Mouse (Mus musculus) neural tube, embryonic 12.5 days (tissue): ENCODE measurements around the gene 1810009A15Rik. TPM values are rescaled to one million over a fixed set of nuclear protein-coding genes. Genes with fewer than 3 reads are reported as not detected.
"Not testable (repeated sequence)": the region's sequence is repeated elsewhere in the genome, so short reads cannot be mapped to it uniquely, and the experiment has no call there.

Source experiments
- ATAC-seq: fragments of 200-750 bp; cut with Nextera tagmentation; 2 replicates; pipeline ENCODE4 v1.8.0; 2017; ENCODE audit warnings: low read depth, mild to moderate bottlenecking, moderate TSS enrichment, moderate library complexity; ENCODE audit not compliant: low FRiP score
- H3K27ac ChIP-seq: fragments of 300-500 bp; sonication (generic); 2 replicates; pipeline ENCODE4 v1.5.1; 2016
- H3K27me3 ChIP-seq: fragments of 300-500 bp; sonication (generic); replicated peaks from 2 replicates; pipeline ENCODE4 v1.6.1; 2016; ENCODE audit warnings: mild to moderate bottlenecking
- H3K36me3 ChIP-seq: fragments of 300-500 bp; sonication (generic); 2 replicates; pipeline ENCODE4 v1.6.1; 2016; ENCODE audit warnings: mild to moderate bottlenecking
- H3K4me1 ChIP-seq: fragments of 300-500 bp; sonication (generic); 2 replicates; pipeline ENCODE4 v1.6.1; 2016
- H3K4me2 ChIP-seq: fragments of 300-500 bp; sonication (generic); replicated peaks from 2 replicates; pipeline ENCODE4 v1.6.1; 2016; ENCODE audit warnings: mild to moderate bottlenecking
- H3K4me3 ChIP-seq: fragments of 300-500 bp; sonication (generic); 2 replicates; pipeline ENCODE4 v1.5.1; 2016
- H3K9ac ChIP-seq: fragments of 300-500 bp; sonication (generic); 2 replicates; pipeline ENCODE4 v1.6.1; 2016; ENCODE audit warnings: mild to moderate bottlenecking
- H3K9me3 ChIP-seq: fragments of 300-500 bp; sonication (generic); 2 replicates; pipeline ENCODE4 v1.6.1; 2016; ENCODE audit warnings: mild to moderate bottlenecking
- WGBS: fragments of 180-500 bp; shearing (Covaris S2); methylation state at CpG from one replicate; pipeline ENCODE4 v1.1.7; 2016; 5-methylcytosine and 5-hydroxymethylcytosine counted together
- polyA plus RNA-seq: library from polyadenylated mRNA; unstranded; fragments of >200 nt; fragmentation: Nextera tagmentation; extraction: Ambion mirVana; gene quantifications from 2 replicates; pipeline ENCODE4 v1.2.1, GENCODE M21; 2016

1810009A15Rik gene
- polyA plus RNA-seq, 1 experiment from 2014 or later: 82.0 TPM

DNA sequence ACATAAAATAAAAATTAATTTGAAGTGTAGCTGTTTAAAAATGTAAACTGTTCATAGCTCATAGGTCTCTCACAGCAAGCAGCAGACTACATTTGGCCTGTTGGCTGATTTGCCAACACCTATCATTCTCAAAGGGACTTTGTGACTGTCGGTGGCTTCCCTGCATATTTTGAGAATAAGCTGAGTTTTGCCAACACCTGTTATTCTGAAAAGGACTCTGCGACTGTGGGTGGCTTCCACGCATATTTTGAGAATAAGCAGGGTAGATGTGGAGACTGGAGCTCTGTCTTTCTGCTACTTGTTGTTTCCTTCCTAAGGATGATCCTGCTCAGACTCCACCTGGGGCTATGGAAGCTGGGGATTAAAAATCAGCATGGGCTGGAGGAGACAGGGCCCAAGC lies 35.5 kb upstream of the 1810009A15Rik start:
- ATAC-seq: no peak
- 82% methylated on average over 3 of the region's 3 CpGs for WGBS

DNA sequence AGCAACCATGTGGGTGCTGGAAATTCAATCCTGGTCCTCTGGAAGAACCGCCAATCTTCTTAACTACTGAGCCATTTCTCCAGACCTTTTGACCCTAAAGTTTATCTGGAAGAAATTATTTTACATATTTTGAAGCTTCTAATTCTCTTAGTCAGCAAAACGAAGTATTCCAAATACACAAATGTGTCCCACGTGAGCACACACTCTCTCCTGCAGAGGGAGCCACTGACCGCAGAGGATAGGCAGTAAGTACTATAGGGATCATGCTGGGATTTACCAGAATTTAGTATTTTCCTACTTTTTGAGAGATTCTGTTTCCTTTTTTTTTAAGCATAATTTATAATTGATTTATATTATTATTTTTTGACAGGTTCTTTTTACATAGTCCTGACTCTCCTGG lies 31.0 kb upstream of the 1810009A15Rik start:
- H3K9ac ChIP-seq: no peak overlapping the region
- no peaks in the 10 kb centered on the region for H3K4me1 ChIP-seq
- ATAC-seq: no peak
- H3K27ac ChIP-seq: no peak overlapping the region
- H3K4me2 ChIP-seq: no peak overlapping the region
- H3K4me3 ChIP-seq: no peak overlapping the region
- H3K36me3 ChIP-seq: no peaks in the 10 kb centered on the region
- no peaks in the 10 kb centered on the region for H3K27me3 ChIP-seq
- H3K9me3 ChIP-seq: no peaks in the 10 kb centered on the region
- 40% methylated on average over 4 of the region's 4 CpGs for WGBS

More for the DNA sequence above, 35.5 kb upstream of the 1810009A15Rik start:
- H3K27ac ChIP-seq: no peak overlapping the region
- no peaks in the 10 kb centered on the region; the same call in 1 of the 2 replicates for H3K27me3 ChIP-seq
- H3K9me3 ChIP-seq: no peaks in the 10 kb centered on the region
- no peaks in the 10 kb centered on the region for H3K4me1 ChIP-seq
- H3K4me3 ChIP-seq: no peak overlapping the region
- H3K4me2 ChIP-seq: no peak overlapping the region
- no peak overlapping the region for H3K9ac ChIP-seq
- peaks cover 11% of the 10 kb centered on the region; the same call in 1 of the 2 replicates for H3K36me3 ChIP-seq

GRCm38 (mm10) chr19:8859018-8859417 lies 29.6 kb upstream of the 1810009A15Rik start:
- Histone ChIP-seq H3K4me2 (no peak overlapping the region), H3K4me3 (no peak overlapping the region), H3K27ac (no peak overlapping the region), H3K4me1 (no peaks in the 10 kb centered on the region), H3K9ac (no peak overlapping the region), H3K9me3 (no peaks in the 10 kb centered on the region), H3K27me3 (no peaks in the 10 kb centered on the region), H3K36me3 (no peaks in the 10 kb centered on the region)
- 24% methylated on average over 1 of the region's 1 CpGs for WGBS
- ATAC-seq: no peak

DNA sequence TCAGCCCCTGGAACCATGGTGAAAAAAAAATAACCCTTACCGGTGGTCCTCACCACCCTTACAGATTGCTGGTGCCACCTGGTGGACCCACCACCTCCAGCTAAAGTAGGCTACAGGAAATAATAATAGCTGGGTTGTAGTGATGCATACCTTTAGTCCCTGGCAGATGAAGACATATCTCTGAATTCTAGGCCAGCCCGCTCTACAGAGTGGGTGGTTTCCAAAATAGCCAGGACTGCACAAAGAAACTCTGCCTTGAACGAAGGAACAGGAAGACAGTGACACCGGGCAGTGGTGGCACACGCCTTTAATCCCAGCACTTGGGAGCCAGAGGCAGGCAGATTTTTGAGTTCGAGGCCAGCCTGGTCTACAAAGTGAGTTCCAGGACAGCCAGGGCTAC lies 24.4 kb upstream of the 1810009A15Rik start:
- ATAC-seq: no peak
- Histone ChIP-seq H3K36me3 (no peaks in the 10 kb centered on the region), H3K4me1 (no peaks in the 10 kb centered on the region), H3K9ac (no peak overlapping the region), H3K27me3 (no peaks in the 10 kb centered on the region), H3K27ac (no peak overlapping the region), H3K9me3 (no peaks in the 10 kb centered on the region), H3K4me3 (no peak overlapping the region), H3K4me2 (no peak overlapping the region)
- 82% methylated on average over 6 of the region's 6 CpGs for WGBS

GRCm38 (mm10) chr19:8870381-8870780 lies 18.3 kb upstream of the 1810009A15Rik start:
- H3K27ac ChIP-seq, H3K4me1 ChIP-seq, ATAC-seq, H3K9ac ChIP-seq, H3K9me3 ChIP-seq, H3K27me3 ChIP-seq: not testable (repeated sequence)
- WGBS: 70% methylated on average over 3 of the region's 3 CpGs
- Histone ChIP-seq H3K36me3 (peaks cover 22% of the 10 kb centered on the region), H3K4me2 (peak overlapping the region; percentile 92), H3K4me3 (peak overlapping the region; percentile 79; the same call in 1 of the 2 replicates)

DNA sequence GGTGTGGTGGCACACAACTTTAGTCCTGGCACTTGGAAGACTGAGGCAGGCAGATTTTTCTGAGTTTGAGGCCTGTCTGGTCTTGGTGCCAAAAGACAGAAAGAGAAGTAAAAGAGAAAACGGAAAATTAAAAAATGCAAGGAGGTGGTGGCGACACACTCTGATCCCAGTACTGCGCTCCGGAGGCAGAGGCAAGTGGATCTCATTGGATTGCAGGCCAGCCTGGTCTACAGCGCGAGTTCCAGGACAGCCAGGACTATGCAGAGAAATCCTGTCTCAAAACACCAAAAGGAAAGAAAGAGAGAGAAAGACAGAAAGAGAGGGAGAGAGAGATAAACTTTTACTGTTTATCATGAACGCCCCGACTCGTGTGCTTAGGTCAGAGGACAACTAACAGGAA lies 17.8 kb upstream of the 1810009A15Rik start:
- Histone ChIP-seq H3K4me2 (peak overlapping the region; percentile 92), H3K4me3 (peak overlapping the region; percentile 79), H3K27me3 (no peaks in the 10 kb centered on the region), H3K4me1 (peaks cover 9% of the 10 kb centered on the region), H3K36me3 (peaks cover 27% of the 10 kb centered on the region), H3K27ac (peak overlapping the region; percentile 23; the same call in 1 of the 2 replicates), H3K9me3 (no peaks in the 10 kb centered on the region), H3K9ac (peak overlapping the region; percentile 96)
- peak; percentile 51 for ATAC-seq
- WGBS: 64% methylated on average over 9 of the region's 9 CpGs

DNA sequence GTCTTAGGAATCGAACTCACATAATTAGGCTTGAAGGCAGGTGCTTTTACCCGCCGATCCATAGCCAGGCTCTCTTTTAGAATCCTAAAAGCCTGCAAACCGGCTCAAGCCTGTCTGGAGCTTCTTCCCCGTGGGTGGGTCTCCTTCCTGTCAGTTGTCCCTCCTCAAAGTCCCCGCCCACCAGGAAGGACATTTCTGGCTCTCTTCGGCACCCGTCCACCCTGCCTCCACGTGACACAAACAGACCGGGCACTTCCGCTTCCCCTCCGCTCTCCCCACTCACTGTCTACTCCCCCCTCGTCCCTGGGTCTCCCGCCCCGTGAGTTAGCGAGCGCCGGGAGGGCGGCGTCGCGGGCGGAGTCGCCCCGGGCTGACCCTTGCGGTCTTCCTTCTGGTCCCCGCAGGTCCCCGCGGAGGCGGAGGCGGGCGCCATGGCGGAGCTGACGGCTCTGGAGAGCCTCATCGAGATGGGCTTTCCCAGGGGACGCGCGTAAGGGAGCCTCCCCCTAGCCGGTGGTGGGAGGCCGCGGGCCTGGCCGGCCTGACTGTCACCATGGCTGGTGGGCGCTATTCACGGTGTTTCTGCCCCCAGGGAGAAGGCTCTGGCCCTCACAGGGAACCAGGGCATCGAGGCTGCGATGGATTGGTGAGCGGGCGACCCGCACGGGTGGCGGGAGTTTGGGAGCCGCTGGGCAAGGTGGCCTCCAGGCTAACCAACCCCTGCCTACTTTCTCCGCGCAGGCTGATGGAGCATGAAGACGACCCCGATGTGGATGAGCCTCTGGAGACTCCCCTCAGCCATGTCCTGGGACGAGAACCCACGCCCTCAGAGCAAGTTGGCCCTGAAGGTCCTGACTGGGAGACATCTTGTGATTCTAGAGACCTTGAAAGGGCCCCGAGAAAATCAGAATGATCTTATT lies 17.1 kb upstream of the 1810009A15Rik start, which contains the start of gene Ubxn1:
Ubxn1 (plus strand) TSS at position 230 of the 920 bp plus-strand sequence.
- WGBS: under 1% methylated on average over 59 of the region's 59 CpGs
- Histone ChIP-seq H3K4me2 (peak within 1 kb of the TSS; percentile 92), H3K27me3 (no peaks in the 10 kb centered on the region), H3K27ac (peak within 1 kb of the TSS; percentile 33; the same call in 1 of the 2 replicates), H3K4me3 (peak within 1 kb of the TSS; percentile 79), H3K9me3 (no peaks in the 10 kb centered on the region), H3K9ac (peak within 1 kb of the TSS; percentile 96), H3K36me3 (peaks cover 33% of the 10 kb centered on the region), H3K4me1 (peaks cover 9% of the 10 kb centered on the region)
- peak; percentile 97 for ATAC-seq

- Histone ChIP-seq H3K27ac (0 out of 2 replicates have a peak overlapping the region, but pooled peaks have one; percentile 33), H3K4me3 (peak overlapping the region; percentile 79), H3K4me1 (peaks cover 9% of the 10 kb centered on the region), H3K9me3 (no peaks in the 10 kb centered on the region), H3K27me3 (no peaks in the 10 kb centered on the region), H3K36me3 (peaks cover 39% of the 10 kb centered on the region), H3K4me2 (peak overlapping the region; percentile 92), H3K9ac (peak overlapping the region; percentile 96)
- no peak for ATAC-seq
- WGBS: 81% methylated on average over 10 of the region's 10 CpGs
Observed at GRCm38 (mm10) chr19:8872266-8872840, 16.3 kb upstream of the 1810009A15Rik start.

- Histone ChIP-seq H3K27me3 (no peaks in the 10 kb centered on the region), H3K4me1 (peaks cover 15% of the 10 kb centered on the region), H3K36me3 (peaks cover 39% of the 10 kb centered on the region), H3K9me3 (no peaks in the 10 kb centered on the region), H3K9ac (no peak overlapping the region), H3K4me3 (no peak overlapping the region), H3K27ac (no peak overlapping the region), H3K4me2 (no peak overlapping the region)
- WGBS: 94% methylated on average over 7 of the region's 7 CpGs
- no peak for ATAC-seq
Observed at GRCm38 (mm10) chr19:8875031-8875430, 13.6 kb upstream of the 1810009A15Rik start.

DNA sequence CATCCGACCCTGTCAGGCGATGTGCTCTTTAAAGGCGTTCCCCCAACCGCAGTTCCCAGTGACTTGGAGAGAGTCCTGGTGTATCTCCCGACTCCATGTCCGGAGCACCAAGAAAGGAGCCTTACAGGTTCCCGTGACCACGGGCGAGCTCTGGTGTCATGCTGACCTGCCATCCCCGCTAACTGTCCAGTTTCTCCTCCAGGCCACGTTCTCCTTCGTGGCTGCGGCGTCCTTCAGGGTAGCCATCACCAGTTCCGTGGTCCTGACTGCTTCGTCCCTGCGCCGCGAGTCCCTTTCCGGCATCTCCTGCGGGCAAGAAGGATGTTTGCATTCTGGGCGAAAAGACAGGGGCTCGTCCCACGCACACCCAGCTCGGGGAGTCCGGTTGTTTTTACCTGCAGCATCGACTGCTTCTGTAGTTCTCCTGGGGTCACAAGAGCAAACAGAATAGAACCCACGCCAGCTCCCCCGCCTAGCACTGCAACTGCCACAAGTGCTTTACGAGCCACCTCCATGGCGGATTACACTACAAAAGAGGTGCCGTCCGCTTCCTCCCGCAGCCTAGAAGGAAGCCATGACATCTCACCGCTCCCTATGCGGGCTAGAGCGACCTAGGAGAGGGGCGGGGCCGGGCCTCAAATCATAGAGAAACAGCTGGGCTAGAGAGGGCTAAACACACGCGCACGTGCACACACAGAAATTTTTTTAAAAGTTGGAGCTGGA lies 8.2 kb upstream of the 1810009A15Rik start, which contains the start of gene Uqcc3:
Uqcc3 (minus strand) TSS at position 613 of the 723 bp plus-strand sequence.
- Histone ChIP-seq H3K27me3 (no peaks in the 10 kb centered on the region), H3K4me2 (peak within 1 kb of the TSS; percentile 77), H3K9me3 (no peaks in the 10 kb centered on the region), H3K9ac (peak within 1 kb of the TSS; percentile 86), H3K36me3 (peaks cover 16% of the 10 kb centered on the region), H3K4me1 (0 out of 2 replicates have a peak, but pooled peaks cover 9% of the 10 kb centered on the region), H3K4me3 (peak within 1 kb of the TSS; percentile 64), H3K27ac (peak within 1 kb of the TSS; percentile 23; the same call in 1 of the 2 replicates)
- ATAC-seq: peak; percentile 98
- WGBS: under 1% methylated on average over 42 of the region's 42 CpGs

DNA sequence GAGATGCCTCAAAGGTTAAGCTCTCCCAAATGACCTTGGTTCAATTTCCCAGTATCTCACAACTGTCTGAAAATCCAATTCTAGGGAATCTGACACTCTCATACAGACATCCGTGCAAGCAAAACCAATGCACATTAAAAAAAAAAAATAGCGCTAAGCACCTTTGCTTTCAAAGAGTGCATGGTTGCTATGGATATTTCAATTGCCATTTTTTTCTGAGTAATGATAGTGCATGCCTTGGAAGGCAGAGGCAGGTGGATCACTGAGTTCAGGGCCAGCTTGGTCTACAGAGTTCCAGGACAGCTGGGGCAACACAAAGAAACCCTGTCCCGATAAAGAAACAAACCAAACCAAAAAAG lies 7.6 kb upstream of the 1810009A15Rik start:
- WGBS: 29% methylated on average over 3 of the region's 3 CpGs
- no peak; the same call in 1 of the 2 replicates for ATAC-seq
- Histone ChIP-seq H3K9ac (no peak overlapping the region), H3K9me3 (no peaks in the 10 kb centered on the region), H3K36me3 (peaks cover 10% of the 10 kb centered on the region), H3K4me1 (0 out of 2 replicates have a peak, but pooled peaks cover 9% of the 10 kb centered on the region), H3K27ac (no peak overlapping the region; the same call in 1 of the 2 replicates), H3K4me2 (peak overlapping the region; percentile 77), H3K27me3 (no peaks in the 10 kb centered on the region), H3K4me3 (peak overlapping the region; percentile 64)
